Mouse (Mus musculus) cortical plate, adult 2 months (tissue): Measurements from ENCODE around the gene Cldn16.

Experiments
- CTCF ChIP-seq: fragments of 200-500 bp; IDR thresholded peaks from 2 replicates; pipeline ENCODE4 v1.5.1; 2011; ENCODE audit warnings: mild to moderate bottlenecking, control low read depth, low read length; ENCODE audit not compliant: insufficient read depth; ENCODE audit errors: extremely low read depth
- POLR2A ChIP-seq: fragments of 200-500 bp; IDR thresholded peaks from 2 replicates; pipeline ENCODE4 v1.6.1; 2011; ENCODE audit warnings: mild to moderate bottlenecking, low read length, control low read depth; ENCODE audit not compliant: insufficient read depth; ENCODE audit errors: extremely low read depth

DNA sequence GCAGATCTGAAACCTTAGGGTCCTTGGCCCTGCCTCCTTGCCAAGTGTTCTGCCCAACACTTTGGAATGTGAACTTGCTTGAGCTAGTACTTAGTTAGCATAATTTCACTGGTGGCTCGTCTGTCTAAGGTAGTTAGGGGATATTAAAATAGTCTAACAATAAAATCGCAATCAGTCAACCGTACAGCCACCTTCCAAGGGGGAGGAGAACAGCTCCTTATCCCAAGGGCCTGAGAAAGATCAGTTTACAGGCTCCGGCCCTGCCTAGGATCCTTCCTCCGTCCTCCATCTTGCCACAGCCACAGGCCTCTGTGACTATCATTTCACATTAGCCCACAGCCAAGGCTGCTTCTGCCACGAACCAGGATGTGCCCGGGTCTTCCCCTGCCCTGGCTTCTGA is at the start of gene Cldn16:
- TF ChIP-seq POLR2A, result no peak
- TF ChIP-seq CTCF, result no peak
